Mouse (Mus musculus): ENCODE measurements around the gene Rnf150.

Rnf150 gene

DNA sequence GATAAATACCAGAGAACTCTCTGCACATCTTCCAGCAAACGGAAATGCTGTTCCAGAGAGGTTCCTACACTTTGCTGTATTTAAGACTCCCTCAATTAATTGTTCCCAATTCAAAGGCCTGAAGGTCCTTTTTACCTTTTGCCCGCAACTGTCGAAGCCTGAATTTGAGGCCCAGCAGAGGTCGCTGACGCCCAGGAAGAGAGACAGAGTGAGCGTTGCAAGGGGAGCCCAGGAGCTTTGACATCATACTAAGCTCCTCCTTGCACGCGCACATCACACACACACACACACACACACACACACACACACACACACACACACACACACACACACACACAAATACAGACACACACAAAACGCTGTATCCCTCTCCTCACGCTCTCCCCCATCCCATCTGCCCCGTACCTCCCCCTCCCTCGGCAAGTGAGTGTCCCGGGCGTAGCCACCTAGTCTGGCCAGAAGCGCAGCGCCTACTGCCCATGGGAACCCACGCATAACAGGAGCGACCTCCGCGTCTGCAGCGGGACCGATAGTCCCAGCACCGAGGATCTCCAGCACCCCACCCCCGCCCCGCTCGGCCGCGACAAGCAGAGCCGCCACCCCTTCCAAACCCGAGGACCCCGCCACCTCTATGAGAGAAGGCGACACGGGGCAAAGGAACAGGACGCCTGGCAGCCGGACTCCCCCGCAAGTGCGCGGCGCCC, at the start of gene Rnf150:
Rnf150 (plus strand) TSS at position 316 of the 704 bp plus-strand sequence.
- DNase-seq, result peak; percentile 79

- no peak for DNase-seq
Measured at GRCm38 (mm10) chr8:82826135-82827046, 36.8 kb upstream of the Rnf150 start.

GRCm38 (mm10) chr8:82840415-82840814, 22.7 kb upstream of the Rnf150 start:
- no peak for DNase-seq

DNA sequence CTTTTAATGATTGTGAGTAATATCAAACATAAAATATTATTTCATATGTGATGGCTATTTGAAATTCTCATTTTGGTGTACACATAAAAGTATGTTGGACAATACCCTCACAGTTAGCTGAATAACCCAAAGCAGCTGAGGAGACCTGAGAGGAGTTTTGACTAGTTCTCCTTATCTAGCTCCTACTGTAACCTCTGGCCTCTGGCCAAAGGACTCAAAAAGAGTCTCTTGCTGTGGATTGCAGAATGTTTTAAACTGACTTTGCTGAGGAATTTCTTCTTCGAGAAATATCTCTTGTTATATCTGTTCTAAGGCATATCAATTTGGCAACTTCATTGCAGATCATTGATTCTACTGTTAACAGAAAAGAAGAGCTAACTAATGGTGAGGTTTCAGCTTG, 22.2 kb upstream of the Rnf150 start:
- DNase-seq, result no peak

GRCm38 (mm10) chr8:82841520-82842142, 21.5 kb upstream of the Rnf150 start:
- DNase-seq, result no peak

- no peak for DNase-seq
Measured at GRCm38 (mm10) chr8:82843697-82844096, 19.5 kb upstream of the Rnf150 start.

- DNase-seq, result no peak
Measured at GRCm38 (mm10) chr8:82844413-82844812, 18.7 kb upstream of the Rnf150 start.

- no peak for DNase-seq
Measured at GRCm38 (mm10) chr8:82846098-82846497, 17.1 kb upstream of the Rnf150 start.

GRCm38 (mm10) chr8:82846730-82847129, 16.4 kb upstream of the Rnf150 start:
- no peak for DNase-seq

- no peak for DNase-seq
Measured at GRCm38 (mm10) chr8:82858541-82859342, 4.4 kb upstream of the Rnf150 start.

DNA sequence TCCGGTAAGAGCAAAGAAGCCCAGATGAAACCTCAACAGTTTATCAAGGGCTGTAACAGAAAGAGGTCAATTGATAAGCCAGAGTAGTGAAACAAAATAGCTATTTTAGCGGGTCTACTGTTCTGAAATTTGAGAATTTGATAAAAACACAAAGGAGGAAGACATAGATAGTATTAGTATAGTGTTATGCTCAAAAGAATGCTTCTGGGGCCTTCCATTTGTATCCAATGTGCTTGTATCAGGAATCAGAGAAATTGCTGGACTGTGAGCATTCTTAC, 3.9 kb upstream of the Rnf150 start:
- no peak for DNase-seq

DNA sequence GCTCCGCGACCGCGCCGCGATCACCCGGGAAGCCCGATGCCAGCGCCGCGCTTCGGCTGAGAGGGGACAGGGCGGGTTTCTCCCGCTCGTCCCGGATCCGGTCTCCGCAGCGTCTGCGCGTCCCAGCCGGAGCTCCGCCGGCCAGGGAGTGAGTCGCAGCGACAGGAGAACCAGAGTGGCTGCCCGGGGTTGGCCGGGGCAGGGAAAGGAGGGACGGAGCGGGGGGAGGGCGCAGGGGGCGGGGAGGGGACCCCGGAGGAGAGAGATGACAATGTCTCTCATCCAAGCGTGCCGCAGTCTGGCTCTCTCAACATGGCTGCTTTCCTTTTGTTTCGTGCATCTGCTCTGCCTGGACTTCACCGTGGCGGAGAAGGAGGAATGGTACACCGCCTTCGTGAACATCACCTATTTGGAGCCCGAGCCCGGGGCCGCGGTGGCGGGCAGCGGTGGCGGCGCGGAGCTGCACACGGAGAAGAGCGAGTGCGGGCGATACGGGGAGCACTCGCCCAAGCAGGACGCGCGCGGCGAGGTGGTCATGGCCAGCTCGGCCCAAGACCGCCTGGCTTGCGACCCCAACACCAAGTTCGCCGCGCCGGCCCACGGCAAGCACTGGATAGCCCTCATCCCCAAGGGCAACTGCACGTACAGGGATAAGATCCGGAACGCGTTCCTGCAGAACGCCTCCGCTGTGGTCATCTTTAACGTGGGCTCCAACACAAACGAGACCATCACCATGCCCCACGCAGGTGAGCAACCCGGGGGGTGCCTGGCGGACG, 777 bp downstream of the Rnf150 start:
- peak; percentile 59 for DNase-seq

- DNase-seq, result peak; percentile 38
Measured at GRCm38 (mm10) chr8:82864521-82864818, 1.3 kb downstream of the Rnf150 start.

DNA sequence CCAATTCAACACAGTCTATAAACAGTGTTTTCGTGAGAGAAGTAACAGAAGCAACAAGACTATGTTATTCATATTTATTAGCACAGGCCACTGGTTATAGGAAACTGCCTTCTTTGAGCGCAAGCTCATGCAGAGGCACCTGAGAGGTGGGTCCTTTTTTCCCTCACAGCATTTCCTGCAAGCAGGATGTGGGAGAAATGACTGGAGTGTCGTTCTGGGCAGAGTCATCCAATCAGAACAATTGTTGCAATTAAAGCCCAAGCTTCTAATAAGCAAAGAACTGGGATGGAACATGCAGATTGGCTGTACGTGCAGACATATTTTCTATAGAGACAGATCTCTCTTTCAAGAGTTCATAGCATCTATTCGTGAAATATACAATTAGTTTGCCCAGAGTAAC, 2.1 kb downstream of the Rnf150 start:
- no peak for DNase-seq

- no peak for DNase-seq
Measured at GRCm38 (mm10) chr8:82866251-82866650, 3.1 kb downstream of the Rnf150 start.

- DNase-seq, result no peak
Measured at GRCm38 (mm10) chr8:82870840-82871490, 7.8 kb downstream of the Rnf150 start.

- DNase-seq, result no peak
Measured at GRCm38 (mm10) chr8:82871986-82872385, 8.8 kb downstream of the Rnf150 start.

GRCm38 (mm10) chr8:82874102-82874501, 10.9 kb downstream of the Rnf150 start:
- DNase-seq, result no peak

- DNase-seq, result no peak
Measured at GRCm38 (mm10) chr8:82875135-82875534, 12.0 kb downstream of the Rnf150 start.

DNA sequence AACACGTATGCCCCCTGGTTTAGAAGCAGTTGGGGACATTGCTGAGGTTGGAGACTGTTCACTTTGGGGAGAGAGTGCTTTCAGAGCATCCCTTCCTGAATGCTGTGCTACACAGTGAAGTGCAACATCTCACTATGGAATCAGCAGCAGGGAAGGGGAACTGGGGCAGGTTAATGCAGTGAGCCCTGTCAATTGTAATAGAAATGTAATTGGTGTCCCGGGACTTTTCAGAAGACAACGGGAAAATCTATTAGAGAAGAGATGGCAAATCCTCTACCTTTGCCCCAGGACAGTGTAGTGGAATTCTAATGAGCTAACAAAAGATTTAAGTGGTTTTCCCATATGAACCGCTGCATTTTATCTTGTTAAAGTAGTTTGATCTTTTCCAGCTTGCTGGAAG, 21.3 kb downstream of the Rnf150 start:
- DNase-seq, result no peak

- no peak for DNase-seq
Measured at GRCm38 (mm10) chr8:82887234-82887633, 24.1 kb downstream of the Rnf150 start.
